Mouse (Mus musculus) G1E-ER4 (cell line): Measurements from ENCODE around the gene Slc1a2. TPM values are rescaled to one million over a fixed set of nuclear protein-coding genes. Genes with fewer than 3 reads are reported as not detected.

ENCODE experiments used
- GATA1 ChIP-seq: IDR thresholded peaks from one replicate; pipeline ENCODE4 v1.8.0; 2012; ENCODE audit warnings: low read length, inconsistent platforms
- polyA plus RNA-seq: library from polyadenylated mRNA; stranded (reverse); fragments of >175 nt; gene quantifications from 2 replicates; pipeline ENCODE4 v1.2.3, GENCODE M21; 2012

Gene Slc1a2
- polyA plus RNA-seq, 1 experiment = not detected

DNA sequence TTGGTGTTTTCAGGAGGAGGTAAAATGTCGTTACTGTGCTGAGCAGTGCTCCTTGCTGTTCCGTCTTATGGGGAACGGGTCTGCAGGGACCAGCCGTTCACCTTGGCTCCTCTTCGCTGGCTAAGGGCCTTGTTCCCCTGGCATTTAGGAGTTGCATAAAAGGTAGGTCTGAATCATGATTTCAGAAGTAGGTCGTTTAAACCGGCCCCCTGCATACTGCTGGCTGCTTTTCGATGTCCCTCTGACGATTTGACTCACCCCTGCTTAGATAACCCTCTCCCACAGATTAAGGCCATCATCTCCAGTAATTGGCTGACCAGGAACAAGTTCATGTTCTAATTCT is 27.6 kb downstream of the Slc1a2 start:
- TF ChIP-seq GATA1 = no peak

DNA sequence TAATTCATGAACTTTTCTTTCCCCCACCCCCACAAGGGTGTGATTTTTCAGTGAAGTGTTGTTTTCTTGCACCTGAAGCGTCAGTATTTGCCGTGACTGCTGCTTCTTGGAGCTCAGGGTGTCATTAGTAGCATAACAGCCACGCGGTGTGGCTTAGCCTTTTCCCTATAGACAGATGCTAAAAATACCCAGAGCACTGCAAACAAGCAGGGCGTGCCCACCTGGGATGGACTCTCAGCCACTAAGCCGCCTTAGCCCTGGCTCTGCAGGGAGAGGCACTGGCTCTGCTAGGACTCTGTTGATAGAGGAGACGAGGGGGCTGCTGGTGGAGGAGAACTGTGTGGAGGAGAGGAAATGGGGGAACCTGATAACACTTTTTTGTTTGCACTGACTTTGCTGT is 35.1 kb downstream of the Slc1a2 start:
- no peak for TF ChIP-seq GATA1

DNA sequence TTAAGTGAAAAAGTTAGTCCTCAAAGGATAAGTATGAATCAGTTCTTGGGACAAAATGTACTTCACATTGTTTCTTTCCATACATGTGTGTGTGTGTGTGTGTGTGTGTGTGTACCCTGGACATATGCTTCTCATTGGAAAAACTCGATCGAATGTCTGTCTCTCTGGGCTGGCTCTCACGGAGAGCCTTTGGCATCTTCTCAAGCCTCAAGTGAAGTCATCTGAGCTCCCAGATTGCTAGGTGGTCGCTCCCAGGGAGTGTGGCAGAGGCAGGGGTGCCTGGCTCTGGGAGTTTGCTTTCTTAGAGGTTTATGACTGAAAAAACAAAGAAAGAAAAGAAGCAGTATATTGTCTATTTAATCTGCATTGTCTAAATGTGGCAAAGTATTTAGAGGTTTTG is 36.3 kb downstream of the Slc1a2 start:
- TF ChIP-seq GATA1 = no peak

DNA sequence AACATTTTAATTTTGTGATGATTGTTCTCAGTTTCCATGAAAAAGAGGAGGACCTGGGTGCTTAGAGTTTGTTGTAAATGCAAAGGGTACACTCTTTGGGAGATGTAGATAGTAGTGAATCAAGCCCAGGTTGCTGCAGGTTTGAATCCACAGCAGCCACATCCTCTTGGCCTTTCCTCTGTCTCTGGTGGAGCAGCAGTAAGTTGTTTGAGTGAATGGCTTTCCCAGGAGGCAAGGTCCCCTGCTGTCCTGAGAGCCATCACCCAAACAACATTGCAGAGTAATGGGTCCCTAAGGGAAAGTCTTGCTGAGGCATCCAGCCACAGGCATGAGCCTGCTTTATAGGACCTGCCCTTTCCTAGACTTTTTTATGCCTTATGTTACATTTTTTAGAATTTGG is 37.1 kb downstream of the Slc1a2 start:
- no peak for TF ChIP-seq GATA1

DNA sequence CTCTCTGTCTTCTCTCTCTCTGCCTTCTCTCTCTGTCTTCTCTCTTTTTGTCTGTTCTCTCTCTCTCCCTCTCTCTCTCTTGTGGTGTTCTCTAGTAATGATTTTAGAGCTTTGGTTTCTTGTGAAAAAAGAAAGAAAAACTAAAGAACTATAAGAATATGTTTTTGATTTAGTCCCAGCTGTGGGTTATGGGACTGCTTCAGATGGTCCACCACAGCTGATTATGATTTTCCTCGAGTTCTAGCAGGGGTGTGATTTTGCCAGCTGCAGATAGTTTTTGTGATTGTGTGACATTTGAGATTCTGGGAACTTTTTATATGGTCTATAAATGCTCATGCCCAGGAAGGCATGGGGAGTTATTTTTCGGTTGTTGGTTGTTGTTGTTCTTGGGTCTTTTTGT is 39.3 kb downstream of the Slc1a2 start:
- no peak for TF ChIP-seq GATA1

DNA sequence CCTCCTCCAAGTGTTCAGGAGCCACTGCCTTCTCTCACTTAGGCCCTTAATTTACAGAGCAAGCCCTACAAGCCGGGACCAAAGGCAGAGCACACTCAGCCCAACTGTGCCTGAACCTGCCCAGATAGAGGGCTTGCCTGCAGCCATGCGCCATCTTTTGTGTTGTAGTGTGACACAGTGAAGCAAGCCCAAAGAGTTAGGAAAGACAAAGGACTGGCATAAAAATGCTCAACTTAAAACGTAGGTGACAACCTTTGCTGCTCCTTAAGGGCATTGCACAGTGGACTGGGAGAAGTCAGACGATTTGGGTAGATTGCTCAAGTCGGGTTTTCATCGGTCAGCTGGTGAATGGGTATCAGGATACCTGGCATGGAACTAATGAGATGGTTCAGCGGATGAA is 41.5 kb downstream of the Slc1a2 start:
- no peak for TF ChIP-seq GATA1

DNA sequence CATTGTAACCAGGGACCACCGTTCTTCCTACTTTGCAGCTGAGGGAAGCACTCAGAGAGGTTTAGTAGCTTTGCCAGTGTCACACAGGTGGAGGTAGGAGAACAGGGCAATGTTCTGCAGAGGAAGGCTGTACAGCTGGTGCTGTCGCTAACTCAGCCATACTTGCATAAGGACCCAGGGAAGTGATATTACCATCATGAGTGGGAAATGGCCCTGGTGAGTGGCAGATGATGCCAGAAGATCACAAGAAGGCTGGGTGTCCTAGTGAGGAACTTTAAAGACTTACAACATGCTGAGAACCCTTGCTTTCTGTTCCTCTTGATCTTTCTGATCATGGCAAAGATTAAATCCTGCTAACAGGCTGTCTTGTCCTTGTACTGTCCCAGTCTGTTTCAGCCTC is 42.2 kb downstream of the Slc1a2 start:
- no peak for TF ChIP-seq GATA1

DNA sequence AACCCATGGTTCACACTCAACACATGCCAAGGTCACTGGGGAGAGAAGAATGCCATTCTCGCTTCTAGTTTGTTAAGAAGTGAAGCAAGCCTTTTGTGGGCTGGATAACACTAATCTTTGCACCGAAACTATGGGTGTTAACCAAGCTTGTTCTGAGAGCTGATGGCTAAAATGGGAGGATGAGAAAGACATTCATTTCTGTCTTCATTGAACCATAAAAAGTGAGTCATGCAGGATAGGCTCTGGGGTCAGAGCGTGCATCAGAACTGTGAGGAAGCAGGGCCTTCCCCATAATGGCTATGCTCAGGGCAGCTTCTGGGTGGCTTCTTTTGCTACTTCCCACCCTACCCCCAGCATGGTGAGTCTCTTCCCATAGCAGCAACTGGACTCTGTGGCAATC is 42.9 kb downstream of the Slc1a2 start:
- TF ChIP-seq GATA1 = no peak

DNA sequence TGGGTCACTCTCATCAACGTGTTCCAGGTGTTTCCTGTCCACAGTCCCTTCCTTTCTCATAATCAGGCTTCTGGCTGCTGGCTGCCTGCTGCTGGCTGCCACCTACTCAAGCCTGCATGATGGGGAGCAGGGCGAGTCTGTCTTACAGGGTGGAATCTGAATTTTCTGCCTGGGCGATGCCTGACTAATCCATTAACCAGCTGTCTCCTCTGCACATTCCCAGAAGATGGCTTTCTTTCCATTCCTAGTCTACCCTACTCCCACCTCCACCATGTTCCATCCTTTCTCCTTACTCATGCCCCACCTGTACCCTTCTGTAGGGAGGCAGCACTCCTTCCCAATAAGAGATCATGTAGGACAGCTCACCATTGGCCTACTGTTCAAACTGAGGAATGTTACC is 45.1 kb downstream of the Slc1a2 start:
- TF ChIP-seq GATA1 = no peak

DNA sequence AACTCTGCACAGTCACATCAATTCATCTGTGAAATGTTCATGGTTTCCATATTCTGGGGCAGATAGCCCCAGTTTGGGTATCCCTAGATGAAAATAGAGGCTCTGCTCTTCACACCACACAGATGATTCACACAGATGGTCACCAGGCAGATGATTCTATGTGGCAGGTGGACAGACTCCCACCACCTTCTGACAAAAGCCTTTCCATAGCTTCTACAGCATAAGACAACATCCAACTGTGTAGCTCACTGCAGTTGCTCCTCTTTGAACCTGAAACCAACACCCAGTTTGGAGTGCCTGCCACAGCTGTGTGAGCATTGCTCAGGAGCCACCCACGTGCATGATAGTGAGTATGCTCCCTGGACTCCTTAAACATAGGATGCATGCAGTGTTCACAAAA is 46.3 kb downstream of the Slc1a2 start:
- no peak for TF ChIP-seq GATA1

DNA sequence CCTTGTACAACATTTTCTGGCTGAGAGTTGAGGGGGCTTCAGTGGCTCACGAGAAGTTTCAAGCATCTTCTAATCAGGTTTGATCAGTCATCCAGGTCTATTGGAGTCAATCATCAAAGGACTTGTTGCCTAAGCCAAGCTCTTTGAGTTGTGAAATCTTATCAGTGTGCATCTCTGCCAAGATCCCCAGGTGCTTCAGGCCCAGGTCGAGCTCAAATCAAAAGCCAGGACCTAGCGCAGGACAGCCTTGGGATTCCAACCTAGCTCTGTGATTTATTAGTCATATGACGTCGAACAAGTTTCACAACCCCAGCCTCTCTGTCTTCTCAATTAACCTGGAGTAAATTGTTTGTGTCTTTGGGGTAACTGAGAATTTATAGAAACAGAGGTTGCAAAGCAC is 53.1 kb downstream of the Slc1a2 start:
- no peak for TF ChIP-seq GATA1

DNA sequence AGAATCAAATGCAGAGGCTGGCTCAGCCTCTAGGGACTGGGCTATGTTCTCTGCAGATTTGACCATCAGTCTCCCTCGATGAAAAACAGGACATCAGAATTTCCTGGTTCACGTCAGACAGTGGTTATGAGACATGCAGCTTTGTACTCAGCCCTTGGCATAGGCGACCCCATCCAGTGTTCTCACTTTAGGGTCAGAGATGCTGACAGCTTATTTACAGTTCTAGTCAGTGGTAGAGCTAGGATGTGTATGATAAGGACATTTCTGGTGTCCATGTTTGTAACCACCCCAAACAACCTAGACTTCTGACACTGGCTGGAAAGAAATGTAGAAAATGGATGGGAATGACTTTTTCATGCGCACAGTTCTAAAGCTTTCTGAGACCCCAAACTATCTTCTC is 53.6 kb downstream of the Slc1a2 start:
- no peak for TF ChIP-seq GATA1

DNA sequence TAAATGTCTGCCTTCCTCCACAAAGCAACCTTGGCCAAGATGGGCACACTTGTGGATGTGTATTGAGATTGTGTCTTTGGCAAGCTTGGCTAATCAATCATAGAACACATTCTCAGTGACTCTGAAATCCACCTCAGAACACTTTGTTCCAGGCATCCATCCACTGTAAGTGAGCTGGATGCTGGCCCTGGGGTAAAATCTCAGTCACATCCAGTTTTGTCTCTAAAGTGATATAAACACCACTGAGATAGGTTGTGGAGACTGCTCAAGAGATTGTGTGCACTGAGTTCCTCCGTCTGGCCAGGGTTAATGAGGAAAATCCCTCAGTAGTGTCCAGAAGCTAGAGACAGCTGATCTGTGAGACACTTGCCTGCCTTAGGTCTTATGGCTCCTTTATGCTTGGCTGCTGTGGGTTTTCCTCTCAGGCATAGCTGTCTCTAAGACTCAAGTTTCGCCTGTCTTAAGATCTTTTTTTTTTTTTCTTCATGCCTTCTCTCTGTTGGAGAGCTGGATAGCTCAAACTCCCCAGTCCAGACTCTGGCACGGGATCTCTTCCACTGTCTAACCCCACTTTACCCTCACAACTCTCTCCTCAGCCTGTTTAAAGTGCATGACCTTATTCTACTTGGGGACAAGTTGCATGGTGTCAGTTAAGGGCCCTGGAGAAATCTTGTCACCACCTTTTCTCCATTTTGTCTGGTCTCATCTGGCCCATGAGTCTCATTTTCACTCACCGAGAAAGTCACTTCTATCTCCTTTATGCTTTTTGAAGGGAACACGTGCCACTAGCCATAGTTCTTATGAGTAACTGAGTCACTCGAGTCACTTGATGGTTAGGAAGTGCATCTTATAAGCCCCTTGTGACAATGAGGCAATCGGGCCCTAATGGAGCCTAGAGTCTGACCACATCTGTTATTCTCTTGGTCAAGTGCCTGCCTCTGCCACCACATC is 54.5 kb downstream of the Slc1a2 start:
- TF ChIP-seq GATA1 = no peak

DNA sequence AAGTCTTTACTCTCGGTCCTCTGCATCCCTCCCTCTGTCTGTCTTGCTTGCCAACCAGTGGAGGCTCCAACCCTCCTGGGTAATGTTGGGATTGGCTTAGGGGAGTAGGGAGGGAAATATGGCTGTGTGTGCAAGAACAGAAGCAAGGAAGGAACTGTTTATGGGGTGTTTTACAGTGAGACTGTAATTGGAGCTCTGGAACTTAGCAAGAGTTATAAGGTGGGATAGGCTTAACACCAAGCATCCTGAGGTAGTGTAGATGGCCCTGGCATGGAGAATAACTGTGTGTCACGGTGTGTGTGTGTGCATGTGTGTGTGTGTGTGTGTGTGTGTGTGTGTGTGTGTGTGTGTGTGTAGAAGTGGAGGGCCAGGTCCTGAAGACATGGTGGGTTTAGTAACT is 55.9 kb downstream of the Slc1a2 start:
- no peak for TF ChIP-seq GATA1

DNA sequence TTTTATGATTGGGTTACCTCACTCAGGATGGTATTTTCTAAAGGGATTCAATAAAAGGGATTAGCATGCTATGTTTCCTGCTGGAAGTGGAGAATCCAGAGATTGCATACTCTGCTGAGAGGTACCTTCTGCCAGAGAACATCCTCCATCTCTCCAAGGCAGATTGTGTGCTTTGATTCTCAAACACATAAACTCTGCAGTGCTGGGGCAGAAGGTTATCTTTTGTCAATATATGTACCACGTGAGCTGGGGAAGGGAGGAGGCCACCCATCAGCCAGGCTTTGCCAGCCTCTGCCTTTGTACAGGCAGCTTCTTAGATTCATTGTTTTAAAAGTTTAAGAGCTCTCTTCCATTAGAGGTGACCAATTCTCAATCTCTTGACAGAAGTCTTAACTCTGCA is 57.3 kb downstream of the Slc1a2 start:
- TF ChIP-seq GATA1 = no peak

DNA sequence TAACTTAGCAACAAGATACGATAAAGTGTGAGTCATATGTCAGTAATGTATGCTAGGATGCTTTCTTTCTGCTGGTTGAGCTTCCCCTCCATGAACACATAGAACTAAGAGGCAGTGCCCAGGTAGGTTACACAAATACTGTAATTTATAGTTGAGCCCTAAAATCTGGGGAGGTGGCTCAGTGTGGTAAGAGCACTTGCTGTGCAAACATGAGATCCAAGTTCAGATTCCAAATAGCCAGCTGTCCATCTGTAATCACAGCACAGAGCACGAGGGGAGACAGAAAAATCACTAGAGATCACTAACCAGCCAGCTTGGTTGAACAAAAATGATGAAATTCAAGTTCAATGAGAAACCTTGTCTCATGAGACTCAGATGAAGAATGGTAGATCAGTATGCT is 63.4 kb downstream of the Slc1a2 start:
- TF ChIP-seq GATA1 = no peak

DNA sequence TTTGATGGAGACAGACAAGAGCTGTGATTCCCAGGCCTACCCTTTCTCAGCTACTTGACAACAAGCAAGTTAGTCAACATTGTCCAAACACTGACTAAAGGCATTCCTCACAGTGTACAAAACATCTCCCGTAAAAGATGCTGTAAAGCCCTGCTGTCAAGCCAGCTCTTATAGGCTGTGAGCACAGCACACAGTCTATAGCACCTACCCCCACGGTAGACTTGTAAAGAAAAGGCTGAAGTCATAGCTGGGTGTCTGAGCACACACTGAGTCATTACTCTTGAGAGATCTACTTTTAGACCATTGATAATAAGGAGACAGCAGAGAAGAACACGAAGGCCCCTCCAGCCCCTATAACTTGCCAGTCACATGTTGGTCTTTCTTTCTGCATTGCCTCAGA is 66.6 kb downstream of the Slc1a2 start:
- no peak for TF ChIP-seq GATA1

DNA sequence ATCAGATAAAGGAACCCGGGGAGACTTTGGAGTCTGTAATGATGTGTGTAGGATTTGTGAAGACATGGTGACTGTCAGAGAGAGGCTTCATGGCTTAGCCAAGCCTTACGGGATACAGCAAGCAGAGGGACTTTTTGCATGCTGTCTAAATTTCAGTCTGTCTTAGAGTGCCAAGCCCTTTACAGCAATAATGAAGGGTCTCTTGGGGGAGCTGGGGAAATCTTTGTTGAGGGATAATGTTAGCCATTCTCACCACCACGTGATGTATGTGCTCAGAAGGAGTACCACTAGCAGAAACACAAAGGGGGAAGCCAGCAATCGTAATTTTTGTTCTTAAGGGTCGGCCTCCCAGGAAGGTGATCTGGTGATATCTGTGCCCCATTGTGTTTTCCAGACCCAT is 71.9 kb downstream of the Slc1a2 start:
- no peak for TF ChIP-seq GATA1
